8 mouse cellular contexts compared by ENCODE assay signal in genomic region chr3:96147950-96148349, GRCm38 (mm10). TPM values are rescaled to one million over a fixed set of nuclear protein-coding genes. Genes with fewer than 3 reads are reported as not detected.
DNase-seq lines count a peak whose midpoint lies in the region; ATAC-seq lines count a peak whose summit lies in the region.

No protein-coding gene starts in this region.

- ATAC-seq in cerebellum, adult (ENCODE audit: insufficient number of reproducible peaks, low FRiP score, low TSS enrichment) = no peak
- ATAC-seq in midbrain, embryonic 11.5 days (ENCODE audit: low FRiP score) = no peak
- ATAC-seq in hindbrain, embryonic 16.5 days = peak; percentile 30; the same call in 1 of the 2 replicates
- ATAC-seq in stomach, embryonic 16.5 days (ENCODE audit: insufficient read depth, low FRiP score) = no peak

- no peaks in the 10 kb centered on the region for H3K9me3 ChIP-seq in midbrain, embryonic 11.5 days (ENCODE audit: control insufficient read depth, low read length)
- H3K9me3 ChIP-seq in midbrain, embryonic 10.5 days (replicated peaks) = no peaks in the 10 kb centered on the region
- H3K9me3 ChIP-seq in hindbrain, embryonic 16.5 days (ENCODE audit: control insufficient read depth, low read length) = no peaks in the 10 kb centered on the region
- H3K9me3 ChIP-seq in stomach, embryonic 16.5 days (replicated peaks; ENCODE audit: control insufficient read depth, low read length) = no peaks in the 10 kb centered on the region

- 30% methylated on average over 5 of the region's 5 CpGs for WGBS in midbrain, embryonic 11.5 days
- WGBS in midbrain, embryonic 10.5 days = 32% methylated on average over 5 of the region's 5 CpGs
- 17% methylated on average over 5 of the region's 5 CpGs for WGBS in hindbrain, embryonic 16.5 days
- 11% methylated on average over 5 of the region's 5 CpGs for WGBS in stomach, embryonic 16.5 days

- H3K4me2 ChIP-seq in midbrain, embryonic 11.5 days = no peak overlapping the region
- no peak overlapping the region for H3K4me2 ChIP-seq in hindbrain, embryonic 16.5 days (ENCODE audit: low read length)
- H3K4me2 ChIP-seq in stomach, embryonic 16.5 days (ENCODE audit: low read depth, low read length) = no peak overlapping the region

- no peak overlapping the region for H3K27ac ChIP-seq in midbrain, embryonic 11.5 days (ENCODE audit: low read depth, low read length)
- no peak overlapping the region for H3K27ac ChIP-seq in midbrain, embryonic 10.5 days (replicated peaks)
- no peak overlapping the region for H3K27ac ChIP-seq in hindbrain, embryonic 16.5 days (ENCODE audit: low read depth, low read length)
- H3K27ac ChIP-seq in stomach, embryonic 16.5 days (ENCODE audit: low read length) = no peak overlapping the region

- no peak overlapping the region for H3K9ac ChIP-seq in midbrain, embryonic 11.5 days (ENCODE audit: low read length)
- no peak overlapping the region for H3K9ac ChIP-seq in hindbrain, embryonic 16.5 days (ENCODE audit: low read depth, low read length)
- H3K9ac ChIP-seq in stomach, embryonic 16.5 days (ENCODE audit: low read length) = 0 out of 2 replicates have a peak overlapping the region, but pooled peaks have one; percentile 40

- no peaks in the 10 kb centered on the region for H3K27me3 ChIP-seq in midbrain, embryonic 11.5 days (ENCODE audit: control insufficient read depth, insufficient read depth, low read length)
- no peaks in the 10 kb centered on the region for H3K27me3 ChIP-seq in midbrain, embryonic 10.5 days (ENCODE audit: low read depth, poor library complexity, severe bottlenecking)
- H3K27me3 ChIP-seq in hindbrain, embryonic 16.5 days (replicated peaks; ENCODE audit: control insufficient read depth, insufficient read depth, low read length) = no peaks in the 10 kb centered on the region
- no peaks in the 10 kb centered on the region for H3K27me3 ChIP-seq in stomach, embryonic 16.5 days (ENCODE audit: control insufficient read depth, insufficient read depth, low read length)

- H3K36me3 ChIP-seq in midbrain, embryonic 11.5 days (ENCODE audit: control insufficient read depth, insufficient read depth, low read length) = no peaks in the 10 kb centered on the region; the same call in 1 of the 2 replicates
- peaks cover 56% of the 10 kb centered on the region for H3K36me3 ChIP-seq in midbrain, embryonic 10.5 days
- H3K36me3 ChIP-seq in hindbrain, embryonic 16.5 days (ENCODE audit: control insufficient read depth, insufficient read depth, low read length) = peaks cover 10% of the 10 kb centered on the region
- H3K36me3 ChIP-seq in stomach, embryonic 16.5 days (ENCODE audit: control insufficient read depth, insufficient read depth, low read length) = 0 out of 2 replicates have a peak, but pooled peaks cover 14% of the 10 kb centered on the region

- no peaks in the 10 kb centered on the region for H3K4me1 ChIP-seq in midbrain, embryonic 11.5 days (ENCODE audit: control insufficient read depth, insufficient read depth, low read length)
- H3K4me1 ChIP-seq in midbrain, embryonic 10.5 days = no peaks in the 10 kb centered on the region
- no peaks in the 10 kb centered on the region for H3K4me1 ChIP-seq in hindbrain, embryonic 16.5 days (ENCODE audit: control insufficient read depth, insufficient read depth, low read depth, low read length)
- peaks cover 3% of the 10 kb centered on the region; the same call in 1 of the 2 replicates for H3K4me1 ChIP-seq in stomach, embryonic 16.5 days (ENCODE audit: control insufficient read depth, insufficient read depth, low read length)

- no peak overlapping the region for H3K4me3 ChIP-seq in midbrain, embryonic 11.5 days (ENCODE audit: low read depth, low read length)
- no peak overlapping the region for H3K4me3 ChIP-seq in midbrain, embryonic 10.5 days
- no peak overlapping the region for H3K4me3 ChIP-seq in hindbrain, embryonic 16.5 days (ENCODE audit: low read length)
- no peak overlapping the region for H3K4me3 ChIP-seq in stomach, embryonic 16.5 days (replicated peaks; ENCODE audit: low read length)

- peak; percentile 40 for DNase-seq in cerebellum, adult 11 months
- DNase-seq in midbrain, embryonic 11.5 days (ENCODE audit: low spot score, missing footprints) = peak; percentile 91
- no peak for DNase-seq in midbrain, embryonic 10.5 days (ENCODE audit: low spot score)
- DNase-seq in cerebellum, adult 8-10 months = peak; percentile 61
- peak; percentile 80 for DNase-seq in lung, postnatal 10 days

RNA-seq across cellular contexts. Expression of gene Mtmr11, which starts 13.9 kb away (rescaled TPM):
- polyA plus RNA-seq in midbrain, embryonic 11.5 days (2014; fragmentation: Nextera tagmentation; extraction: Ambion mirVana) = 10.5 and 12.8 TPM in 2 replicates
- 7.8 and 9.6 TPM in 2 replicates for polyA plus RNA-seq in midbrain, embryonic 10.5 days (2016; fragmentation: Nextera tagmentation; extraction: Ambion mirVana)
- 12.7 and 13.9 TPM in 2 replicates for polyA plus RNA-seq in hindbrain, embryonic 16.5 days (2015; fragmentation: Nextera tagmentation; extraction: Ambion mirVana)
- polyA plus RNA-seq in stomach, embryonic 16.5 days (2015; fragmentation: Nextera tagmentation; extraction: Ambion mirVana) = 19.4 and 21.2 TPM in 2 replicates

RNA-seq across cellular contexts. Expression of gene Sf3b4, which starts 24.2 kb away (rescaled TPM):
- polyA plus RNA-seq in midbrain, embryonic 11.5 days (2014; fragmentation: Nextera tagmentation; extraction: Ambion mirVana) = 187 and 216 TPM in 2 replicates
- 262 and 271 TPM in 2 replicates for polyA plus RNA-seq in midbrain, embryonic 10.5 days (2016; fragmentation: Nextera tagmentation; extraction: Ambion mirVana)
- polyA plus RNA-seq in hindbrain, embryonic 16.5 days (2015; fragmentation: Nextera tagmentation; extraction: Ambion mirVana) = 131 and 152 TPM in 2 replicates
- 124 and 125 TPM in 2 replicates for polyA plus RNA-seq in stomach, embryonic 16.5 days (2015; fragmentation: Nextera tagmentation; extraction: Ambion mirVana)

RNA-seq across cellular contexts. Expression of gene Sv2a, which starts 33.0 kb away (rescaled TPM):
- polyA plus RNA-seq in midbrain, embryonic 11.5 days (2014; fragmentation: Nextera tagmentation; extraction: Ambion mirVana) = 9.4 and 10.3 TPM in 2 replicates
- polyA plus RNA-seq in midbrain, embryonic 10.5 days (2016; fragmentation: Nextera tagmentation; extraction: Ambion mirVana) = 3.1 and 8.8 TPM in 2 replicates
- polyA plus RNA-seq in hindbrain, embryonic 16.5 days (2015; fragmentation: Nextera tagmentation; extraction: Ambion mirVana) = 135 TPM in 2 replicates
- polyA plus RNA-seq in stomach, embryonic 16.5 days (2015; fragmentation: Nextera tagmentation; extraction: Ambion mirVana) = 4.1 and 4.4 TPM in 2 replicates

RNA-seq across cellular contexts. Expression of gene Otud7b, which starts 43.6 kb away (rescaled TPM):
- polyA plus RNA-seq in midbrain, embryonic 11.5 days (2014; fragmentation: Nextera tagmentation; extraction: Ambion mirVana) = 8.8 and 9.4 TPM in 2 replicates
- polyA plus RNA-seq in midbrain, embryonic 10.5 days (2016; fragmentation: Nextera tagmentation; extraction: Ambion mirVana) = 16.5 and 18.9 TPM in 2 replicates
- 6.5 and 8.7 TPM in 2 replicates for polyA plus RNA-seq in hindbrain, embryonic 16.5 days (2015; fragmentation: Nextera tagmentation; extraction: Ambion mirVana)
- polyA plus RNA-seq in stomach, embryonic 16.5 days (2015; fragmentation: Nextera tagmentation; extraction: Ambion mirVana) = 11.8 and 13.1 TPM in 2 replicates

Comparison
In these comparisons a context has a peak if more than half of its experiments do, and no peak if none do; other contexts are left out.
1. RNA of gene Sv2a, which starts 33.0 kb away (polyA plus RNA-seq): 135 TPM in hindbrain, embryonic 16.5 days; 9.4 to 10.3 TPM in midbrain, embryonic 11.5 days, 4.1 to 4.4 TPM in stomach, embryonic 16.5 days and 3.1 to 8.8 TPM in midbrain, embryonic 10.5 days; every median in the first group is over 10 times any median in the second.